Mouse (Mus musculus): Measurements from ENCODE around the gene Cend1. TPM values are rescaled to one million over a fixed set of nuclear protein-coding genes. Genes with fewer than 3 reads are reported as not detected.

The Cend1 gene
- polyA plus RNA-seq, 1 experiment from 2014 or later: 8.8 TPM

- DNase-seq (ENCODE audit: low spot score): no peak
- H3K9me3 ChIP-seq (replicated peaks): no peaks in the 10 kb centered on the region
- H3K27ac ChIP-seq: peak overlapping the region; percentile 89
- 70% methylated on average over 2 of the region's 2 CpGs for whole genome bisulfite sequencing
- H3K36me3 ChIP-seq: peaks cover 68% of the 10 kb centered on the region
- H3K4me1 ChIP-seq: peaks cover 72% of the 10 kb centered on the region
- peak overlapping the region; percentile 73 for H3K4me3 ChIP-seq
- H3K27me3 ChIP-seq (ENCODE audit: low read depth, poor library complexity, severe bottlenecking): no peaks in the 10 kb centered on the region
These were observed 7.2 kb upstream of the Cend1 start for GRCm38 (mm10) chr7:141436523-141436892.

GRCm38 (mm10) chr7:141435856-141436522 is 6.7 kb upstream of the Cend1 start:
- H3K4me1 ChIP-seq: peaks cover 66% of the 10 kb centered on the region
- H3K27me3 ChIP-seq (ENCODE audit: low read depth, poor library complexity, severe bottlenecking): no peaks in the 10 kb centered on the region
- 84% methylated on average over 9 of the region's 9 CpGs for whole genome bisulfite sequencing
- H3K36me3 ChIP-seq: peaks cover 68% of the 10 kb centered on the region
- H3K27ac ChIP-seq: peak overlapping the region; percentile 82
- peak overlapping the region; percentile 73 for H3K4me3 ChIP-seq
- DNase-seq (ENCODE audit: low spot score): no peak
- no peaks in the 10 kb centered on the region for H3K9me3 ChIP-seq (replicated peaks)

- Histone ChIP-seq H3K36me3 (peaks cover 68% of the 10 kb centered on the region), H3K4me1 (peaks cover 61% of the 10 kb centered on the region), H3K27me3 (ENCODE audit: low read depth, poor library complexity, severe bottlenecking) (no peaks in the 10 kb centered on the region)
These were observed 6.0 kb upstream of the Cend1 start for GRCm38 (mm10) chr7:141435129-141435855.

GRCm38 (mm10) chr7:141434464-141434863 is 5.2 kb upstream of the Cend1 start:
- DNase-seq (ENCODE audit: low spot score): peak; percentile 69
- Histone ChIP-seq H3K4me1 (peaks cover 66% of the 10 kb centered on the region), H3K36me3 (peaks cover 62% of the 10 kb centered on the region)

More at GRCm38 (mm10) chr7:141435129-141435855, 6.0 kb upstream of the Cend1 start:
- H3K4me3 ChIP-seq: peak overlapping the region; percentile 54
- H3K9me3 ChIP-seq (replicated peaks): no peaks in the 10 kb centered on the region
- H3K27ac ChIP-seq: peak overlapping the region; percentile 82
- DNase-seq (ENCODE audit: low spot score): peak; percentile 70
- 5% methylated on average over 17 of the region's 17 CpGs for WGBS

GRCm38 (mm10) chr7:141433517-141434400 is 4.5 kb upstream of the Cend1 start:
- peaks cover 55% of the 10 kb centered on the region for H3K36me3 ChIP-seq
- H3K9me3 ChIP-seq (replicated peaks): no peaks in the 10 kb centered on the region
- H3K27me3 ChIP-seq (ENCODE audit: low read depth, poor library complexity, severe bottlenecking): no peaks in the 10 kb centered on the region
- peak overlapping the region; percentile 82 for H3K27ac ChIP-seq
- peak overlapping the region; percentile 54 for H3K4me3 ChIP-seq
- no peak for DNase-seq (ENCODE audit: low spot score)
- 71% methylated on average over 15 of the region's 15 CpGs for WGBS
- peaks cover 73% of the 10 kb centered on the region for H3K4me1 ChIP-seq

More at GRCm38 (mm10) chr7:141434464-141434863, 5.2 kb upstream of the Cend1 start:
- no peaks in the 10 kb centered on the region for H3K9me3 ChIP-seq (replicated peaks)
- WGBS: 12% methylated on average over 8 of the region's 8 CpGs
- peak overlapping the region; percentile 54 for H3K4me3 ChIP-seq
- H3K27me3 ChIP-seq (ENCODE audit: low read depth, poor library complexity, severe bottlenecking): no peaks in the 10 kb centered on the region
- H3K27ac ChIP-seq: peak overlapping the region; percentile 82

- Histone ChIP-seq H3K36me3 (peaks cover 47% of the 10 kb centered on the region), H3K4me3 (peak overlapping the region; percentile 54; the same call in 1 of the 2 replicates), H3K27ac (no peak overlapping the region), H3K9me3 (replicated peaks) (no peaks in the 10 kb centered on the region), H3K4me1 (peaks cover 77% of the 10 kb centered on the region), H3K27me3 (ENCODE audit: low read depth, poor library complexity, severe bottlenecking) (no peaks in the 10 kb centered on the region)
- WGBS: 92% methylated on average over 6 of the region's 6 CpGs
- DNase-seq (ENCODE audit: low spot score): no peak
These were observed 3.6 kb upstream of the Cend1 start for GRCm38 (mm10) chr7:141432741-141433516.

- Histone ChIP-seq H3K9me3 (replicated peaks) (no peaks in the 10 kb centered on the region), H3K4me3 (0 out of 2 replicates have a peak overlapping the region, but pooled peaks have one; percentile 1), H3K27me3 (ENCODE audit: low read depth, poor library complexity, severe bottlenecking) (no peaks in the 10 kb centered on the region), H3K36me3 (peaks cover 42% of the 10 kb centered on the region), H3K27ac (no peak overlapping the region), H3K4me1 (peaks cover 71% of the 10 kb centered on the region)
- no peak for DNase-seq (ENCODE audit: low spot score)
- 82% methylated on average over 8 of the region's 8 CpGs for WGBS
These were observed 2.9 kb upstream of the Cend1 start for GRCm38 (mm10) chr7:141432186-141432611.

GRCm38 (mm10) chr7:141431434-141432185 is 2.3 kb upstream of the Cend1 start:
- 92% methylated on average over 19 of the region's 19 CpGs for WGBS
- Histone ChIP-seq H3K4me3 (0 out of 2 replicates have a peak overlapping the region, but pooled peaks have one; percentile 1), H3K4me1 (peaks cover 70% of the 10 kb centered on the region), H3K36me3 (peaks cover 42% of the 10 kb centered on the region), H3K27me3 (ENCODE audit: low read depth, poor library complexity, severe bottlenecking) (no peaks in the 10 kb centered on the region), H3K9me3 (replicated peaks) (no peaks in the 10 kb centered on the region), H3K27ac (0 out of 2 replicates have a peak overlapping the region, but pooled peaks have one; percentile 5)
- DNase-seq (ENCODE audit: low spot score): no peak

GRCm38 (mm10) chr7:141430585-141431240 is 1.4 kb upstream of the Cend1 start:
- no peak for DNase-seq (ENCODE audit: low spot score)
- H3K9me3 ChIP-seq (replicated peaks): no peaks in the 10 kb centered on the region
- peaks cover 65% of the 10 kb centered on the region for H3K4me1 ChIP-seq
- peaks cover 42% of the 10 kb centered on the region for H3K36me3 ChIP-seq
- H3K27ac ChIP-seq: peak overlapping the region; percentile 11; the same call in 1 of the 2 replicates
- no peaks in the 10 kb centered on the region for H3K27me3 ChIP-seq (ENCODE audit: low read depth, poor library complexity, severe bottlenecking)
- no peak overlapping the region for H3K4me3 ChIP-seq
- WGBS: 96% methylated on average over 9 of the region's 9 CpGs

GRCm38 (mm10) chr7:141429840-141430584 is 721 bp upstream of the Cend1 start:
- Histone ChIP-seq H3K9me3 (replicated peaks) (no peaks in the 10 kb centered on the region), H3K4me3 (peak overlapping the region; percentile 52), H3K27me3 (ENCODE audit: low read depth, poor library complexity, severe bottlenecking) (no peaks in the 10 kb centered on the region), H3K4me1 (peaks cover 58% of the 10 kb centered on the region), H3K27ac (peak overlapping the region; percentile 11; the same call in 1 of the 2 replicates), H3K36me3 (peaks cover 42% of the 10 kb centered on the region)
- DNase-seq (ENCODE audit: low spot score): peak; percentile 28
- WGBS: 59% methylated on average over 9 of the region's 9 CpGs

Data from limb, embryonic 10.5 days (tissue).